Mouse (Mus musculus): ENCODE measurements around the gene Krt20. TPM values are rescaled to one million over a fixed set of nuclear protein-coding genes. Genes with fewer than 3 reads are reported as not detected.
A peak's percentile ranks its signal among the peaks of the same experiment; 100 is the strongest.

Krt20 gene
- polyA plus RNA-seq, 1 experiment from 2014 or later, result not detected

DNA sequence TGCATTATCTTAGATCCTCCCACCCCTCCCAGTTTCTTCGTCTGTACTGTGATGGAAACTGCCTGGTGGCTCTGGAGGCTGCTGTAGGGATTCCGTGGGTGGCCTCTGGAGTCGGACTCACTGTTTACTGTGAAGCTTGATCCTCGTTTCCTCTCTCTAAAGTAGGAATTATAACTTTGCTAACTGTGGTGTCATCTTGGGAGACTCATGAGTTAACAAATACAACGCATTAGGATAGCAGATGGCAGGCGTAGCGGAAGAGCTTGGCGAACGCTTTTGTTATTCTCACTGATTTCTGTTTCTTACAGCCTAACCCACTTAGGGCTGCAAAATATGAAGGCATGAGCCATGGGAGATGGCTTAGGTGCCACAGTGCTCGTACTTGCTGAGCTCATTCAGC lies 45.5 kb downstream of the Krt20 start:
- 86% methylated on average over 10 of the region's 10 CpGs for WGBS (ENCODE audit: missing documents)
- Histone ChIP-seq H3K27ac (no peak overlapping the region), H3K79me2 (ENCODE audit: inconsistent target) (no peaks in the 10 kb centered on the region), H3K36me3 (ENCODE audit: inconsistent target) (no peaks in the 10 kb centered on the region), H3K4me3 (ENCODE audit: inconsistent target) (no peak overlapping the region)

DNA sequence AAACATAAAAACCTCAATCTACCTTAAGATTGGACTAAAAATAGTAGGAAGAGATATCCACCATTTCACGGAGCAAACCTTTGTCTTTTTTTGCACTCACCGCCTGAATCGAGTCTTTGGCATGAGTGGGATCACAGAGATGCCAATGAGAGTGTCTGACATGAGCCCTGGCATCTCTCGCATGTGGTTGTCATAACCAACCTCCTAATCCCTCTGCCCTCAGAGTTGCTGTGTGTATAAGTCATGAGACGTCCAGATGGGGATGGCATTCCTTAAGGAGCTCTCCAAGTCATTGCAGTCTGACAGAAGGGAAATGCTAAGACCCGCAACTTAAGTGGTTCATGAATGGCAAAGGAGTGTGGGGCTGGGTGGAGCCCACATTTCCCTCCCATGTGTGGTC lies 46.6 kb downstream of the Krt20 start:
- 77% methylated on average over 6 of the region's 6 CpGs for WGBS (ENCODE audit: missing documents)
- H3K79me2 ChIP-seq (ENCODE audit: inconsistent target), result no peaks in the 10 kb centered on the region

DNA sequence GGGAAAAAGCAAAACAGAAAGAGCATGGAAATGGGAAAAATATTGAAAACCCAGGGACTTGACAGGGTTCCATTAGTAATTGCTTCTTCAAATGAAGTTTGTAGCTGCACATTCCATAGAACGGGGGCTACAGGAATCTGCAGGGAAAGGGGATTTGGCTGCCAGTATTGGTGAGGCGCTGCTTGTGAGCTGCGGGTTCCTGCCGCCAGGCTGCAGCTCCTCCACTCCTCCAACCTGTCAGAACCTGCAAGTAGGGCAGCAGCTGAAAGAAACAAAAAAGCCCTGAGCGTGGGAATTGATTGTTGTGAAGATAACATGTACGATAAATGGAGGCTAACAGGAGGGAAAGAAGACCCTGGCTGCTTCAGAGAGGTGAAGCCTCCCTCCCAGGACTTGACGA lies 47.1 kb downstream of the Krt20 start:
- WGBS (ENCODE audit: missing documents), result 82% methylated on average over 7 of the region's 7 CpGs
- Histone ChIP-seq H3K27ac (no peak overlapping the region), H3K4me3 (ENCODE audit: inconsistent target) (no peak overlapping the region), H3K79me2 (ENCODE audit: inconsistent target) (no peaks in the 10 kb centered on the region), H3K36me3 (ENCODE audit: inconsistent target) (no peaks in the 10 kb centered on the region)

More for the DNA sequence above, 46.6 kb downstream of the Krt20 start:
- Histone ChIP-seq H3K27ac (no peak overlapping the region), H3K36me3 (ENCODE audit: inconsistent target) (no peaks in the 10 kb centered on the region), H3K4me3 (ENCODE audit: inconsistent target) (no peak overlapping the region)

DNA sequence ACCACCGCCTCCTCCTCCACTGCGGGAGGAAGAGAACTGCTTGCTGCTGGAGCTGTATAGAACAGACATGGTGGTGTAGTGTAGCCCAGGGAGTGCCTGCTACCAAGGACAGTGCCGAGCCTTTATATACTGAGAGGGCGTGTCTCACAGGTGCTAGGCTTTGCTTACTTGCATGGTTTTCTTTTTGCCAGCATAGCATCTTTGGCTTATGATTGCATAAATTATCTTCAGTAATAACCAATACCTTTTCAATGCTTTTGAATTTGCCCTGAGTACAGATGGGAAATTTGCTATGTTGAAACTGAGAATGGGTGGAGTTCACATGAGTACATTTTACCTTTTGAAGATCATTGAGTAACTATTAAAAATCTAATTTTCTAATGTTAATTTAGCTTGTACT lies 48.7 kb downstream of the Krt20 start, which contains the start of gene Krt10:
TSS of gene Krt10 (minus strand) at position 101 of the 400 bp plus-strand sequence.
- no peak within 1 kb of the TSS for H3K27ac ChIP-seq
- WGBS (ENCODE audit: missing documents), result 92% methylated on average over 4 of the region's 4 CpGs
- H3K79me2 ChIP-seq (ENCODE audit: inconsistent target), result no peaks in the 10 kb centered on the region
- H3K36me3 ChIP-seq (ENCODE audit: inconsistent target), result no peaks in the 10 kb centered on the region
- no peak within 1 kb of the TSS for H3K4me3 ChIP-seq (ENCODE audit: inconsistent target)

DNA sequence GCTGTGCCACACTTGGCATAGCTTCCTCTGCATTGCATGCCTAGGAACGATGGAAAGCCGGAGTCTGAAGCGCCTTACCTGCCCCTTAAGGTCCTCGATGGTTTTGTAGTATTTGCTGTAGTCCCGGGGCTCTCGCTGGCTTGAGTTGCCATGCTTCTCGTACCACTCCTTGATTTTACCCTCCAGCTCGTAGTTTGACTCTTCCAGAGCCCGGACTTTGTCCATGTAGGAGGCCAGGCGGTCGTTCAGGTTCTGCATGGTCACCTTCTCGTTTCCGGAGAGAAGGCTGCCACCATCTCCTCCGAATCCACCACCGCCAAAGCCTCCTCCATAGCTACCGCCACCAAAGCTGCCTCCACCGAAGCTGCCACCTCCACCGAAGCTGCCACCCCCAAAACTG lies 49.3 kb downstream of the Krt20 start:
- Histone ChIP-seq H3K79me2 (ENCODE audit: inconsistent target) (no peaks in the 10 kb centered on the region), H3K36me3 (ENCODE audit: inconsistent target) (no peaks in the 10 kb centered on the region), H3K27ac (no peak overlapping the region), H3K4me3 (ENCODE audit: inconsistent target) (no peak overlapping the region)
- 89% methylated on average over 18 of the region's 18 CpGs for WGBS (ENCODE audit: missing documents)

DNA sequence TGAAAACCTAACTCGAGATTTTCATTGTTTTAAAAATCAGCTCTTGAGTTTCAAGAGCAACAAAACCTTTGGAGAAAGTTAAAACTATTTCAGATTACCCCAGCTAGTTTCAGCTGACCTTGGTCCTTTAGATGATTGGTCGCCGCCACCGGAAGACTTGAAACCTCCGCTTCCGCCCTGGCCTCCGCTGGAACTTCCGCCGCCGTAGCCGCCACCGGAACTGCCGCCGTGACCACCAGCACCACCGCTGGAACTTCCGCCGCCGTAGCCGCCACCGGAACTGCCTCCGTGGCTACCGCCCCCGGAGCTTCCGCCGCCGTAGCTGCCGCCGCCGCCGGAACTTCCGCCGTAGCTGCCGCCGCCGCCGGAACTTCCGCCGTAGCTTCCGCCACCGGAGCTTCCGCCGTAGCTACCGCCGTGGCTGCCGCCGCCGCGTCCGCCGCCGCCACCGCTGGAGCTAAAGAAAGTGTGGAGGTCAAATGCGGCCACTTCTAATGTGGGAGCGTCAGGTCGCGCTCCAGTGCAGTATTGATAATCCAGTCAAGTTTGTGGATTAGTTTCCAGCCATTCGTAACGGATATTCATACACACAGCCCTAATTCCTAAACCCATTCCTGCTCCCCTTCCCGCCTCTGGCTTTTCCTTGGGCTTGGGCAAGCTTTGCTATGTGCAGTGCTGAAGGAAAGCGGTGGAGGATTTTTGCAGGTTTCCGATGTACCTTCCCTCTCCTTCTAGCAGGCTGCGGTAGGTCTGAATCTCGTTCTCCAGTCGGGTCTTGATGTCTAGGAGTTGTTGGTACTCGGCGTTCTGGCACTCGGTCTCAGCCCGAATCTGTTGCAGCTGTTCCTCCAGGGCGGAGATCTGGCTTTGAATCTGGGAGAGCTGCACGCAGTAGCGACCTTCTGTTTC lies 51.9 kb downstream of the Krt20 start:
- peak overlapping the region; percentile 47 for H3K4me3 ChIP-seq (ENCODE audit: inconsistent target)

DNA sequence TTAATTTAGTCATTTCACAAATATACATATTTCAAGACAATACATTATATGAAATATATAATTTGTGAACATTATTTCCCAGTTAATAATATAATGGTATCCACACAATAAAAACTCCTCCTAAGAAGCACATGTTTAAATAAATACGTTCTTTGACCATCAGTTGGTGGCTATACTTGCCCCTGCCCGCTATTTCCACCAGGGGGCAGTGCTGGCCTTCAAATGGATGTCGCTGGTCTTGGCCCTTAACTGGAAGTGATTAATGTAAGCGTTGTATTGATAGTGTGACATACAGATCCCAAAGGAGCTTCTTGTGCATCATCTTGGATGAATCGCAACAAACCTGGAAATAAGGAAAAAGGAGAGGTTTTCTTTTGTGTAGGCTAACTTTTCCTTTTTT lies 58.4 kb downstream of the Krt20 start:
- 11% methylated on average over 5 of the region's 5 CpGs for WGBS (ENCODE audit: missing documents)
- Histone ChIP-seq H3K4me3 (ENCODE audit: inconsistent target) (no peak overlapping the region), H3K36me3 (ENCODE audit: inconsistent target) (no peaks in the 10 kb centered on the region), H3K79me2 (ENCODE audit: inconsistent target) (no peaks in the 10 kb centered on the region), H3K27ac (no peak overlapping the region)

More for the DNA sequence above, 51.9 kb downstream of the Krt20 start:
- Histone ChIP-seq H3K36me3 (ENCODE audit: inconsistent target) (no peaks in the 10 kb centered on the region), H3K79me2 (ENCODE audit: inconsistent target) (no peaks in the 10 kb centered on the region), H3K27ac (0 out of 2 replicates have a peak overlapping the region, but pooled peaks have one; percentile 32)
- 5% methylated on average over 69 of the region's 71 CpGs for WGBS (ENCODE audit: missing documents)

Other genes with a start within 250 kb of the Krt20 start
- gene Smarce1, start 207.1 kb downstream of the Krt20 start, polyA plus RNA-seq (2018), result 54.8 to 118 TPM (median 76.8 TPM) in 3 replicates
- gene Krt222, start 194.1 kb downstream of the Krt20 start, polyA plus RNA-seq (2018), result not detected in 3 replicates
- gene Krt24, start 152.9 kb downstream of the Krt20 start, polyA plus RNA-seq (2018), result not detected in 3 replicates
- not detected in 3 replicates for gene Krt25, start 115.2 kb downstream of the Krt20 start, polyA plus RNA-seq (2018)
- not detected in 3 replicates for gene Krt26, start 100.2 kb downstream of the Krt20 start, polyA plus RNA-seq (2018)
- not detected in 3 replicates for gene Krt27, start 87.0 kb downstream of the Krt20 start, polyA plus RNA-seq (2018)
- gene Krt28, start 63.2 kb downstream of the Krt20 start, polyA plus RNA-seq (2018), result not detected in 3 replicates
- gene Krt10, start 48.8 kb downstream of the Krt20 start, polyA plus RNA-seq (2018), result 1.2 to 2.7 TPM (median 2.0 TPM) in 3 replicates
- gene Krt12, start 15.9 kb downstream of the Krt20 start, polyA plus RNA-seq (2018), result not detected in 3 replicates
- gene Krt23, start 55.0 kb upstream of the Krt20 start, polyA plus RNA-seq (2018), result not detected in 3 replicates
- not detected in 3 replicates for gene Krt39, start 83.2 kb upstream of the Krt20 start, polyA plus RNA-seq (2018)
- gene Krt40, start 105.0 kb upstream of the Krt20 start, polyA plus RNA-seq (2018), result not detected in 3 replicates
- not detected in 3 replicates for gene Krtap3-3, start 112.7 kb upstream of the Krt20 start, polyA plus RNA-seq (2018)
- not detected in 3 replicates for gene Krtap3-2, start 118.7 kb upstream of the Krt20 start, polyA plus RNA-seq (2018)
- not detected in 3 replicates for gene Gm11939, start 121.3 kb upstream of the Krt20 start, polyA plus RNA-seq (2018)
- not detected in 3 replicates for gene Krtap3-1, start 128.5 kb upstream of the Krt20 start, polyA plus RNA-seq (2018)
- gene Krtap1-5, start 142.9 kb upstream of the Krt20 start, polyA plus RNA-seq (2018), result not detected in 3 replicates
- not detected in 3 replicates for gene Krtap1-4, start 145.5 kb upstream of the Krt20 start, polyA plus RNA-seq (2018)
- not detected in 3 replicates for gene Krtap1-3, start 153.2 kb upstream of the Krt20 start, polyA plus RNA-seq (2018)
- gene Krtap9-3, start 160.0 kb upstream of the Krt20 start, polyA plus RNA-seq (2018), result not detected in 3 replicates
- not detected in 3 replicates for gene Gm11938, start 165.2 kb upstream of the Krt20 start, polyA plus RNA-seq (2018)
- not detected in 3 replicates for gene Gm11937, start 172.0 kb upstream of the Krt20 start, polyA plus RNA-seq (2018)
- gene Krtap2-4, start 176.7 kb upstream of the Krt20 start, polyA plus RNA-seq (2018), result not detected in 3 replicates
- gene Gm11562, start 182.3 kb upstream of the Krt20 start, polyA plus RNA-seq (2018), result not detected in 3 replicates
- gene Krtap4-1, start 190.1 kb upstream of the Krt20 start, polyA plus RNA-seq (2018), result not detected in 3 replicates
- gene Krtap4-2, start 196.9 kb upstream of the Krt20 start, polyA plus RNA-seq (2018), result not detected in 3 replicates
- not detected in 3 replicates for gene Krtap4-7, start 205.9 kb upstream of the Krt20 start, polyA plus RNA-seq (2018)
- not detected in 3 replicates for gene Gm11555, start 212.1 kb upstream of the Krt20 start, polyA plus RNA-seq (2018)
- gene Gm11563, start 220.8 kb upstream of the Krt20 start, polyA plus RNA-seq (2018), result not detected in 3 replicates
- gene Krtap4-6, start 227.8 kb upstream of the Krt20 start, polyA plus RNA-seq (2018), result not detected in 3 replicates

Data from macrophage (primary cell).